Mouse (Mus musculus) forebrain, embryonic 16.5 days (tissue): ENCODE measurements around the gene Ccnd3. TPM values are rescaled to one million over a fixed set of nuclear protein-coding genes. Genes with fewer than 3 reads are reported as not detected.

Experiments used
- ATAC-seq: fragments of 200-750 bp; cut with Nextera tagmentation; 2 replicates; pipeline ENCODE4 v1.8.0; 2017; ENCODE audit warnings: mild to moderate bottlenecking, moderate library complexity
- H3K27ac ChIP-seq: fragments of 300-500 bp; sonication (generic); 2 replicates; pipeline ENCODE4 v1.5.1; 2014; ENCODE audit warnings: low read length, control low read depth
- H3K27me3 ChIP-seq: fragments of 300-500 bp; sonication (generic); replicated peaks from 2 replicates; pipeline ENCODE4 v1.6.1; 2014; ENCODE audit warnings: low read length; ENCODE audit not compliant: control insufficient read depth, insufficient read depth
- H3K36me3 ChIP-seq: fragments of 300-500 bp; sonication (generic); 2 replicates; pipeline ENCODE4 v1.6.1; 2014; ENCODE audit not compliant: control insufficient read depth, insufficient read depth
- H3K4me1 ChIP-seq: fragments of 300-500 bp; sonication (generic); replicated peaks from 2 replicates; pipeline ENCODE4 v1.6.1; 2014; ENCODE audit warnings: low read length; ENCODE audit not compliant: control insufficient read depth, insufficient read depth
- H3K4me2 ChIP-seq: fragments of 300-500 bp; sonication (generic); 2 replicates; pipeline ENCODE4 v1.6.1; 2014; ENCODE audit warnings: mild to moderate bottlenecking, low read length, control low read depth
- H3K4me3 ChIP-seq: fragments of 300-500 bp; sonication (generic); replicated peaks from 2 replicates; pipeline ENCODE4 v1.5.1; 2014; ENCODE audit warnings: mild to moderate bottlenecking, low read length, control low read depth
- H3K9ac ChIP-seq: fragments of 300-500 bp; sonication (generic); replicated peaks from 2 replicates; pipeline ENCODE4 v1.6.1; 2014; ENCODE audit warnings: low read depth, low read length, control low read depth
- H3K9me3 ChIP-seq: fragments of 300-500 bp; sonication (generic); 2 replicates; pipeline ENCODE4 v1.6.1; 2016; ENCODE audit warnings: low read length; ENCODE audit not compliant: control insufficient read depth
- WGBS: fragments of 180-500 bp; shearing (Covaris S2); extraction: QIAGEN DNeasy Blood & Tissue Kit; methylation state at CpG from one replicate; pipeline ENCODE4 v1.1.7; 2014; 5-methylcytosine and 5-hydroxymethylcytosine counted together
- polyA plus RNA-seq: library from polyadenylated mRNA; unstranded; fragments of >200 nt; fragmentation: Nextera tagmentation; extraction: Ambion mirVana; gene quantifications from 2 replicates; pipeline ENCODE4 v1.2.1, GENCODE M21; 2015

Gene Ccnd3
- polyA plus RNA-seq, 1 experiment from 2014 or later: 58.5 TPM

DNA sequence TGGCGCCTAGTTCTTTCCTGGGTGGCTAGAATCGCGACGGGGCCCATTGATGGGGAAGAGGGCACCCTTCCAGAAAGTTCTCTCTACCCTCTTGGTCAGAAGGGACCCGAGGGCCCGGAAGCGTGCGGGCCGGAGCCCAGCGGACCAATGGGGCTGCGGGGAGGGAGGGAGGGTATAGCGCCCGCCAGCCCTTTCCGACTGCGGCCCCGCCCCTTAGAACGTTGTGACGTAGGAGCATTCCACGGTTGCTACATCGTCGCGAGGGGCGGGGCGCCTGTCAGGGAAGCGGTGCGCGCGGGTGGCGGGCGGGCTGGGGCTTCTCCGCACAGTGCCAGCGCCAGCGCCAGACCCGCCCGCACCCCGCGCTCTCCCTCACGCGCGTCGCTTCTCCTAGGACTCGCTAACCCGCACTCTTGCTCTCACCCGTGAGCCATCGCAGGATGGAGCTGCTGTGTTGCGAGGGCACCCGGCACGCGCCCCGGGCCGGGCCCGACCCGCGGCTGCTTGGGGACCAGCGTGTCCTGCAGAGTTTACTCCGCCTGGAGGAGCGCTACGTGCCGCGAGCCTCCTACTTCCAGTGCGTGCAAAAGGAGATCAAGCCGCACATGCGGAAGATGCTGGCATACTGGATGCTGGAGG, 88.5 kb downstream of the Ccnd3 start:
- H3K4me1 ChIP-seq: peaks cover 36% of the 10 kb centered on the region
- H3K4me3 ChIP-seq: peak overlapping the region; percentile 83
- no peaks in the 10 kb centered on the region for H3K27me3 ChIP-seq
- H3K4me2 ChIP-seq: peak overlapping the region; percentile 99
- H3K9ac ChIP-seq: peak overlapping the region; percentile 74
- no peaks in the 10 kb centered on the region for H3K36me3 ChIP-seq
- no peaks in the 10 kb centered on the region for H3K9me3 ChIP-seq
- ATAC-seq: peak; percentile 91
- under 1% methylated on average over 47 of the region's 63 CpGs for WGBS
- H3K27ac ChIP-seq: peak overlapping the region; percentile 73

- H3K36me3 ChIP-seq: no peaks in the 10 kb centered on the region
- ATAC-seq: no peak; the same call in 1 of the 2 replicates
- peak overlapping the region; percentile 99 for H3K4me2 ChIP-seq
- H3K9ac ChIP-seq: peak overlapping the region; percentile 74
- H3K27me3 ChIP-seq: no peaks in the 10 kb centered on the region
- no peaks in the 10 kb centered on the region for H3K9me3 ChIP-seq
- peak overlapping the region; percentile 83 for H3K4me3 ChIP-seq
- peaks cover 36% of the 10 kb centered on the region for H3K4me1 ChIP-seq
- H3K27ac ChIP-seq: peak overlapping the region; percentile 73
- WGBS: 2% methylated on average over 13 of the region's 13 CpGs
These were observed 89.0 kb downstream of the Ccnd3 start for GRCm38 (mm10) chr17:47593854-47594182.

GRCm38 (mm10) chr17:47594183-47594968, 89.5 kb downstream of the Ccnd3 start:
- Histone ChIP-seq H3K4me1 (peaks cover 36% of the 10 kb centered on the region), H3K4me3 (peak overlapping the region; percentile 83), H3K4me2 (peak overlapping the region; percentile 99), H3K9me3 (no peaks in the 10 kb centered on the region), H3K27ac (peak overlapping the region; percentile 73), H3K9ac (peak overlapping the region; percentile 74), H3K27me3 (no peaks in the 10 kb centered on the region), H3K36me3 (no peaks in the 10 kb centered on the region)
- WGBS: under 1% methylated on average over 42 of the region's 43 CpGs
- ATAC-seq: no peak

- Histone ChIP-seq H3K36me3 (no peaks in the 10 kb centered on the region; the same call in 1 of the 2 replicates), H3K4me3 (peak overlapping the region; percentile 83), H3K4me1 (peaks cover 36% of the 10 kb centered on the region), H3K4me2 (peak overlapping the region; percentile 99), H3K27ac (peak overlapping the region; percentile 59; the same call in 1 of the 2 replicates), H3K27me3 (no peaks in the 10 kb centered on the region), H3K9me3 (no peaks in the 10 kb centered on the region), H3K9ac (peak overlapping the region; percentile 74)
- 1% methylated on average over 9 of the region's 9 CpGs for WGBS
- no peak for ATAC-seq
These were observed 90.1 kb downstream of the Ccnd3 start for GRCm38 (mm10) chr17:47594969-47595247.

DNA sequence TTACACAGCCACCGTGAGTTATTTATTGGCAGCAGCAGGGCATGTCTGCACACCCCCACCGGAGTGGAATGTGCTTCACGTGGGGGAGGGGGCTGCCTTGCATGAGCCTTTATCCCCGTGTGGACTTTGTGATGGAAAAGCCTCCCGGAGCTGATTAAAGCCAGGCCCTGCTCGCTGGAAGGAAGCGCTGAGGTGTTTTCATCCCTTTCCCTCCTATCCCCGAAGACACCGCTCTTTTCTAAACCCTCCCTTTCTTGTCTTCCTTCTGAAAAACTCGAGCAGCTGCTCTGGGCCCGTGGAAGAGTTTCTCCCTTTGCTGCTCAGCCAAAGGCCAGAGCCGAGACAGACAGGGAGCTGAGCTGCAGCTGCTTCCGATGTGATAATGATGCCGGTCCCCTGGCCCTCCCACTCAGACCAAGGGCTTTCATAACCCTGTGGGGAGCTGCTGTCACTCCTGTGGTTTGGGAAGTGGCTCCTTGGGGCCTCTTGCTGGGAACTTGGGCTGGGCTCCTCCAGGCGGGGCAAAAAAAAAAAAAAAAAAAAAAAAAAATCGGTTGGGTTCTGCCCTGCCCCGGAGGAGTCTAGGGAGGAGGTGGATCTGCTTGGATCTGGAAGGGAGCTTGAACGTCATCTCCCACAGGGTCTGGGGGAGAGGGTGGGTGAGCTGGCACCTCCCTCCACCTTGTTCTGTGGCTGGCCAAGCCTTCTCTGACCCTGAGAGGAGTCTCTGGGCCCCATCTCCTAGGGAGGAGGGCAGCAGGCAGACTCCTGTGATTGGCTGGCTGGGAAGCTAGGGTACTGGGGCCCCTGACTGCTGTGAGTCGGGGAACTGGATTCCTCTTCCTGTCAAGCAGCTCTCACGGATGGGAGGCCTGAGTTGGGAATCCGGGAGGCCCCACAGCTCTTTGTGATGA, 90.7 kb downstream of the Ccnd3 start:
- Histone ChIP-seq H3K9me3 (no peaks in the 10 kb centered on the region), H3K4me3 (peak overlapping the region; percentile 83), H3K9ac (peak overlapping the region; percentile 74), H3K27ac (peak overlapping the region; percentile 60), H3K36me3 (peaks cover 4% of the 10 kb centered on the region; the same call in 1 of the 2 replicates), H3K4me2 (peak overlapping the region; percentile 99), H3K27me3 (no peaks in the 10 kb centered on the region), H3K4me1 (peaks cover 36% of the 10 kb centered on the region)
- no peak for ATAC-seq
- 2% methylated on average over 20 of the region's 21 CpGs for WGBS

DNA sequence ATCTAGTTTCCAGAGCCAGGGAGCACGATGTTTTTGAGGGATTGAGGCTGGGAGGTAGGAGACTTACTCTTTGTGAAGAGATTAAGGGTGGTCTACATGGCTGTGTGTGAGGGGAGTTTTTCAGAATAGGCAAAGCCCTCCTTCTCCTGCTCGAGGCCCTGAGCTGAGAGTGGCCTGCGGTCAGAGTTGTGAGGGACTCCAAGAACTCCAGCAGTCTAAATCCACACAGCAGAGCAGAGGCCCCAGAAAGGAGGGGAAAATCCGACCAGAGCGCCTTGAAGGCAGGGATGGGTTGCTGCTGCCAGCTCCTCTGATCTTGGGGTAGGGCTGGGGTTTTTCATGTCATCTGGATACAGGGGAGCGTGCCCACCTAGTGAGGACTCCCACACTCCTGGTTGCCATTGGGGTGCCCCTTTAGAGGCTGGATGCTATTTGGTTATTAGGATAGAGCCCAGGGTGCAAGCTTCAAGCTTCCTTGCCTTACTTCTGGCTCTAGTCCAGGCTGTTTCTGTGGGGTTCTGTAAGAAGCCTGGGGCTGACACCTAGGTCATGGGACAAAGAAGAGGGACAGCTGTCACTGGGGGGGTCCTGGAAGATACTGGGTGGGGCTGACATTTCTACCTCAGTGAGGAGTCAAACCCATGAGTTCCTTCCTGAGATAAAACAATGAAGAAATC, 91.4 kb downstream of the Ccnd3 start:
- WGBS: 22% methylated on average over 6 of the region's 6 CpGs
- Histone ChIP-seq H3K27ac (peak overlapping the region; percentile 60), H3K4me3 (0 out of 2 replicates have a peak overlapping the region, but pooled peaks have one; percentile 4), H3K27me3 (no peaks in the 10 kb centered on the region), H3K9ac (peak overlapping the region; percentile 31), H3K36me3 (peaks cover 7% of the 10 kb centered on the region), H3K4me2 (peak overlapping the region; percentile 99), H3K4me1 (peaks cover 36% of the 10 kb centered on the region), H3K9me3 (no peaks in the 10 kb centered on the region)
- no peak for ATAC-seq

DNA sequence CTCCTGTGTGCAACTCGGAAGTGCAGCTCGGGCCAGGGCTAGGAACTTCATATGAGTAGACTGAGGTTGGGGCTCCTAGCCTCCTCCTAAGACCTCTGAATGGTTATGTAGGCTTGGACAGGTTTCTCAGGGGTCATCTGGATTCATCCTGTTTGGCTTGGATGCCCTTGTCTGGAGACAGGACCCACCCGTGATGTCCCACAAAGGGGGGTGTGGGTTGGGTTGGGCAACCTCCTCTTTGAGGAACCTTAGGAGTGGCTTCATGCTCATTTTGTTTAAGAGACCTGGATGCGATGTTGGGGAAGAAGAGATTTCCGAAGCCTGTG, 92.0 kb downstream of the Ccnd3 start:
- H3K4me1 ChIP-seq: peaks cover 36% of the 10 kb centered on the region
- ATAC-seq: no peak
- H3K9ac ChIP-seq: no peak overlapping the region
- peaks cover 11% of the 10 kb centered on the region for H3K36me3 ChIP-seq
- H3K4me2 ChIP-seq: no peak overlapping the region
- no peak overlapping the region for H3K27ac ChIP-seq
- no peak overlapping the region for H3K4me3 ChIP-seq
- no peaks in the 10 kb centered on the region for H3K9me3 ChIP-seq
- H3K27me3 ChIP-seq: no peaks in the 10 kb centered on the region
- WGBS: 62% methylated on average over 5 of the region's 5 CpGs

DNA sequence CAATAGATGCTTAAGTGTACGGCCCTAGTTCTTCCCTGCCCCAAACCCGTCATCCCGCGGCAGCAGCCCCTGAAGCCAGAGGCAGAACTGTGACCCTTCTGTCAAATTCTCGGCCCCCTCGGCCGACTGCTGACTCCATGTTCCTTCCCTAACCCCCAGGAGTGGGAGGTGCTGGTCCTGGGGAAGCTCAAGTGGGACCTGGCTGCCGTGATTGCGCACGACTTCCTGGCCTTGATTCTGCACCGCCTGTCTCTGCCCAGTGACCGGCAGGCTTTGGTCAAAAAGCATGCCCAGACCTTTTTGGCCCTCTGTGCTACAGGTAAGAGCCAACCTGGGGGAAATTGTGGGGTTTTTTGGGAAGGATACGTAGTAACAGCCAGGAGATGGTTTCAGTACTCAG, 92.4 kb downstream of the Ccnd3 start:
- peaks cover 11% of the 10 kb centered on the region for H3K36me3 ChIP-seq
- no peak overlapping the region for H3K4me2 ChIP-seq
- no peaks in the 10 kb centered on the region for H3K27me3 ChIP-seq
- H3K9ac ChIP-seq: no peak overlapping the region
- H3K9me3 ChIP-seq: no peaks in the 10 kb centered on the region
- H3K27ac ChIP-seq: no peak overlapping the region
- no peak overlapping the region for H3K4me3 ChIP-seq
- no peak for ATAC-seq
- WGBS: 65% methylated on average over 13 of the region's 13 CpGs
- H3K4me1 ChIP-seq: peaks cover 36% of the 10 kb centered on the region
